Mouse (Mus musculus) c-Kit-positive CD71-positive TER-119-negative erythroid progenitor cells, embryonic 14.5 days (primary cell): ENCODE measurements around the gene Sntn.

Source experiments
- DNase-seq: peaks from one replicate; pipeline ENCODE4 v3.0.0-alpha.2; 2013; ENCODE audit warnings: low read depth

The Sntn gene

GRCm38 (mm10) chr14:13670576-13670975, at the start of gene Sntn:
Gene Sntn, plus strand, starts transcription at chr14:13670876.
- DNase-seq, result no peak

DNA sequence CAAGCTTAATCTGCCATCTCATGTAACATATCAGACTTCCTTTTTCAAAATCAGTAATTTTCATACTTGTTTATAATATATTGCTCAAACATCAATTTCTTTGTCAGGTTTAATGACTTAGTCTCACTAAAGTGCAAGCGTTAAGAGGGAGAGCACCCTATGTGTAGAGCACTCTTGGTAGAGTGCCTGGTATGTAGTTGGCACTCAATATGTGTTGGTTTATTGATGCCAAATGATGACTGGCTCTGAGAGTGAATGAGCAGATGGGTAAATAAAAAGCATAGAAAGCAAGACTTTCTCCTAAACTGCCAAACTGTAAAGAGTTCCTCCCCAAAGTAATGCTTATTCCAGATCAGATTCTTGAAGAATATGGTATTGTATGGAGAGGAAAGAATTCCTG, 20.8 kb upstream of the Sntn start:
- DNase-seq, result no peak

- no peak for DNase-seq
These were observed 19.6 kb upstream of the Sntn start for GRCm38 (mm10) chr14:13651039-13651438.

DNA sequence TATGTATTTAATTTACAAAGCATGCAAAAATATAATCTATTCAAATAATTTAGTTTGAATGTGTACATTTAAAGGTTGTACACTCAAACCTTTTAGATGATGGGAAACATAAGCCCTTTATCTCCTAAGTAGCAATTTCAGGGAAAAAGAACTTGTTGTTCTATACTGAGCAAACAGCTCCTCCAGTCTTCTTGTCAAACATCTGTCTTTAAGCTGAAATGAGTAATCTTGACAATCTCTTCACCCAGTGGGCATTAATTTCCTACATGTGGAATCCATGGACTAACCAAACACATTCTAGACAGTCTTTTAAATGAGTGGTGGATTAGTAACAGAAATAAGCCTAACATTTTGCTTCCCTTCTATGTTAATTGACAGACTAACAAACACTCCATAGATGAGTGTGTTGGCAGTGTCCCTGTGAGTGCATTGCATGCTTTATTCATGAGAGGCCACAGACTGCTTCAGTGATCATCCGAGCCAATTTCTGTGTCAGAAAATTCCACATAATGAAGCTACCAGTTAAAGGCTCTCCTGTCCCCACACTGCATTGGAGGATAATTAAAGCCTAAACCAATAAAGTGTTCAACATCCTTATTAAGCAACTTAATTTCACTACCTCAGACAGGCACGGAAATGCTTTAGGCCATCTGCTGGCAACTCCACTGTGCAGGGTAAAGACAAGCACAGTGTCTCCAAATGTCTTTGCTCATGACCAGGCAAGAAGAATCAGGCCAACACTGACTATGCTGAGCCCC, 19.0 kb upstream of the Sntn start:
- no peak for DNase-seq

- DNase-seq, result no peak
These were observed 16.0 kb downstream of the Sntn start for GRCm38 (mm10) chr14:13686716-13687115.

DNA sequence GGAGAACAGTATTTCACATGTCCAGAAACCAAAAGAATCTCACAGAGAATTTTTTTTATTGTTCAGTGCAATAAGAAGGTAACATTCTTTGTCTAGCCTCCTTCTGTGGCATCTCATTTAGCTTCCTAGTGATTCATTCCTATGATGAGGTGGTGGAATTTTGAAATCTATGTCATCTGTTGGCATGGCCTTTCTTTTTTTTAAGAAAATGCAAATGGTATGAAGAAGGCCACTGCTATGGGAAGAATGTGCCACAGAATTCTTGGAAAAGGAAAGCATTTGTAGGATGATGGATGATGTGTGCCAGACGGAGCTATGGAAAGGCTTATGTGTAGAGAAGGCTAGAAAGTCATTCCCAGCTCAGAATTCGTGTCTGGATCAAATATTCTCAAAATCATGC, 19.8 kb downstream of the Sntn start:
- DNase-seq, result no peak

- DNase-seq, result no peak
These were observed 61.6 kb downstream of the Sntn start for GRCm38 (mm10) chr14:13732263-13732662.
